Mouse (Mus musculus) c-Kit-positive CD71-negative TER-119-negative erythroid progenitor cells, embryonic 14.5 days (primary cell): ENCODE results near the gene Rtn4rl1.

Experiments
- DNase-seq: peaks from one replicate; pipeline ENCODE4 v3.0.0-alpha.2; 2013; ENCODE audit warnings: low read depth

The Rtn4rl1 gene

DNA sequence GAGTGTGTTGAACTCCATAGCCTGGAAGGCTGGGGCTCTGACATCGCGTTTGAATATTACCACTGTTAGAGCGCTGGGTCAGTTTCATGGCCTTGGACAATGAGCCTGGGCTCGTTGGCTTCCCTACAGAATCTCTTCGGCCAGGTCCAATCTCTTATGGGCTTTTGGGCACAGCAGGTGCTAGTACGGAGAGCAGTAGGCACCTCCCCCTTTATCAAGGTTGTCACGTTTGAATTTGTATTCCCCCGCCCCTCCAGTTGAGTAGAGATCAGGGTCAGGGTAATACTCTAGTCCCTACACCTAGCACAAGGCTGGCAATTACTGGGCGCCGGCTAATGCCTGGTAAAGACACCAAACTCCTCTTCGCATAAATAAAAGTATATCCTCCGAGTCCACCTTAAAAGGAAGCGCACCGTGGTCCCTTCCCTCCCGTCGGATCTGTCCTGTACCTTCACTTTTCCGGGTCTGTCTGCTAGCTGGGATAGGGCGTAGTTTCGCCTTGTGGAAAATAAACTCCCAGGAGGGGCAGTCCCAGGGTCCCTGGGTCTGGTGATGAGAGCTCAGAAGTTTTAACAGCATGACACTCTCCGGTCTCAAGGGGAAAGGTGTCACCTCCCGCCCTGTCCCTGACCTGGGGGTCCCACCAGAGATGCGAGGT lies 3.7 kb upstream of the Rtn4rl1 start:
- no peak for DNase-seq

DNA sequence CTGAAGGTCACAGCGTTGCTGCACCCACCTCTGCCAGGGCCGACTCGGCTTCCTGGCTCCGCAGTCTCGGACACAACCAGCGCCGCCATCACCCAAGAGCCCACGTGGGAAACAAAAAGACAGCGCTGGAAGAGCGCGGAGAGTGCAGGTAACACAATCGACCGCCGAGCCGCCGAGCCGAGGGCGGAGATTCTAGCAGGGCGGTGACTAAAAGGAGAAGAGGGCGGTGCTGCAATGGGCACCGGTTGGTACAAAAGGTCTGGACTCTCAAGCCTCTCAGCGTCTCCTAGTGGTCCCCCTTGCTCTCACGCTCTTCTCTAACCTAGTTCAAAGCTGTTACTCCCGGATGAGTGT lies 3.2 kb upstream of the Rtn4rl1 start:
- DNase-seq, result peak; percentile 89

DNA sequence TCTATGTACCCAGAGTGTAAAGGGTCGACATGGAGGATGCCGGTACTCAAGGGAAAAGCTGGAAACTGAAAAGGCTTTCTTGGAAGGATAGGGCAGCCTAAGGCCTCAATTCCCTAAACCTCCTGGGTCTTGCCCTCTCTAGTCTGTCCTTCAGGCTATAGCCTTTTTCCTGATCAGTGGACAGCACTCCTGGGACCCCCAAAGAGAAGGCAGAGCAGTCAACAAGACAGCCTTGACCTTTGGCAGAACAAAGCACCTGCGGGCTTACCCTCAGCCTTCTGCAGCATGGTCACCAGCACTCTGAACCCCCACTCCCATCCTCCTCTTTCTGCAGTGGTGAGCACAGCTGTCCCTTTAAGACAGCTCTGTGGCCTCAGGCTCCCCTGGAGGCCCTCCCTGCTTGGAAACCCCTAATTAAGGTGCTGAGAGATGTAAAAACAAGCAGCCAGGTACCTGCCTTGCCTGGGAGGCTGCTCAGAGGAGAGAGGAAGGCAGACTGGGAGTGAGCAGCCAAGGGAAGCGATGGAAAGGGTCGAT lies 2.6 kb upstream of the Rtn4rl1 start, which contains the start of gene Dph1:
Dph1 (minus strand) TSS at position 337 of the 537 bp plus-strand sequence.
- DNase-seq, result no peak

DNA sequence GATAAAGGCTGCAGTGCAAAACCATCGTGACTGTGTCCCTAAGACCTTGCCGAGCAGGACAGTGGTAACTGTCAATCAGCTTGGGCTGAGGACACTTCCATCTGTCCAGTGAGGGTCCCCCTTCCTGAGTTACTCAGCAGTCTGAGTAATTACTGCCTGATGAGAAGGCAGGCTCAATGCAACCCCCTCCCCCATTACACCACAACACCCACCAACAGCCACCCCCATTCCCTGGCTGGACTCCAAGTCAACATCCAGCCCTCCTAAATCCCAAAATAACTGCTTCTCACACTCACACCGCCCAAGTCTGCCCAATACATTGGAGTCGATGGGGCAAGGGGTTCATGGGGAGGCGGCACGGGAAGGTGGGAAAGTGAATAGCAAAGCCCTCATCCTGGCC lies 1.7 kb upstream of the Rtn4rl1 start:
- no peak for DNase-seq

DNA sequence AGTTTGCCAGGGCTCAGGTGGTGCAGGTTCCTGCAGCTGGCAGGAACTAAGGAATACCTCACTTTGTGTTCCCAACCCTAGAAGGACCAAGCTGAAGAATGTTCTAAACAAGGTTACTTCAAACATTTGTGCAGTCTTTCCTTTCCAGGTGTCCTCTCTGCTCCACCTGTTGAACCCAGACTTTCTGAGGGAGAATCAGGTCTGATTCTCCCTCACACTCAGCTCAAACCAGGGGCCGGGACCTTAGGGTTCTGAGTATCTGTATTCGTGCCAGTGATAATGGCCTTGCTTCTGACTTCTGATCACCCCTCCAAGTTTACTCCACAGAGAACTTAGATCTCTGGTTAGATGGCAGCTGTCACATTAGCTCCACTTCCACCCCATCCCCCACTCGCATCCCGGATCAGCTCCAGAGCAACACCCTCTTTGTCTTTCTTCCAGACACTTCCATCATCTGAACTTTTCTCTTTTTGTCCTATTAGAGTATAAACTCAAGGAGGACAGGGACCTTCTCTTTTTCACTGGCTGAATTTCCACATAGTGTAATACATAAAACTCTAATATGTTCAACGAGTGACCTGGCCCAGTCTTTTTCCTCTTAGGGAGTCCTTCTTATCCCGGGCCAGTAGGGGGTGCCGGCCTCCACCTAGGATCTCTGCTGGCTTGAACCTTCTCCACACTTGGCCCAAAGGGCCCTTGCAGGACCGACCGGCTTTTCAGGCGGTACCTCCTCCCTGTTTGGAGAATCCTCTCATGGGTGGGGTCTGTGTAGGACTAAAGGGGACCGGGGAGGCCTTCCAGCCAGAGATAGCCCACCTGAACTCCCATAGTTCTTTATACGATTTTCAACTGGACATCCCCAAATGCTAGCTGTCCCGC lies 1.0 kb upstream of the Rtn4rl1 start:
- peak; percentile 74 for DNase-seq

DNA sequence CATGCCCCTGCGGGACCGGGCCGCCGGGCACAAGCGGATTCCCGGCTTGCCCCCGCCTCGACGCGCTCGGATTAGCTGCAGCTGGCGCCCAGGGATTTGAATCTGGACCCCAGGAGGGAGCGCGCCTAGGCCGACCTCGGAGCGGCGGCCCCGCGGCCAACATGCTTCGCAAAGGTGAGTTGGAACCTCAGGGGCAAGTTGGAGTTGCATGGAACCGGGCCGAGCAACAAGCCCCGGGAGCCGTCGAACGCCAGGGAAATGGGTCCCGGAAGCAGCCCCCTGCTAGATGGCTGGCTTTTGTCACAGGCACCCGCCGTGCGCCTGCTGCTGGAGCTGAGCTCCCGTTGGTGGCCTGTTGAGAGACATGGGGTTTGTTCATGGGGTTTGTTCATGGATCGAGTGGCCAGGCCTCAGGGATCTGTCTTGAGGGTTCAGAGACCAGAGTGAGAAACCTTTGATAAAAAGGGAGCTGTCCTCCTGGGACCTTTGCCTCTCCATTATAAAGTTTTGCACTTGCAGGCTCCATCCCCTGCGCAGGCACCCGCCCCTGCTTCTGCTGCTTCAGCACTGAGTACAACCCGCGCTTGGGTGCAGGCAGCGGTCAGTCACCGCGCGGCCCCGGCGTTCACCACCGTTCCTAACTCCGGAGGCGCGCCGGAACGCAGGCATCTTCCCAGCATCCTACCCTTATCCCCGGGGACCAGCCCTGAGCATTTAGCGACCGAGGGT lies 702 bp downstream of the Rtn4rl1 start:
- DNase-seq, result no peak

DNA sequence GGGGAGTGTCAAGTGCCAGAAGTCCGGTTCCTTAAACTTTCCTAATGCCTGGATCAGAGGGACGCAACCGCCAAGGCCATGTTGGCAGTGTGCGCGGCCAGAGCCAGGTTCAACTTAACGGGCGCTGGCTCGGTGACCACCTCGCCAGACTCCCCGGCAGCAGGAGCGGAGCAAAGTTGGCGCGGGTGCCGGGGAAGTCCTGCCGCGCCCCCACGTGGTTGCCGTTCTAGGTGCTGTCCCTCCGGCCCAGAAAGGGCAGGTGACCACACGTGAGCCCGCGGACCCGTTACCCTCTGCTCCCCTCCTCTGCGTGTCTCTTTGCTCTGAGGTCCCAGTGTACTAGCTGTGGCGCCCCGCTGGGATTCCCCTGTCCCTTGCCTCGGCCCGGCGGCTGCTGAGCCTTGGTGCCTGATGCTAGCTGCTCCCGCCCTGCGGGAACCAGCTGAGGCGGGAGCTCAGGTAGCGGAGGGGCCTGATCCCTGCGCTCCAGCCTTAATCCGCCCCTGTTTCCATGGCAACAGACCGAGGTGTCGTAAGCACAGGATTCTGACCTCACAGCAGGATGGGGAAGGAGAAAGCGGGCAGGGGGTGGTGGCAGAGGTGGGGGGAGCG lies 1.4 kb downstream of the Rtn4rl1 start:
- no peak for DNase-seq

DNA sequence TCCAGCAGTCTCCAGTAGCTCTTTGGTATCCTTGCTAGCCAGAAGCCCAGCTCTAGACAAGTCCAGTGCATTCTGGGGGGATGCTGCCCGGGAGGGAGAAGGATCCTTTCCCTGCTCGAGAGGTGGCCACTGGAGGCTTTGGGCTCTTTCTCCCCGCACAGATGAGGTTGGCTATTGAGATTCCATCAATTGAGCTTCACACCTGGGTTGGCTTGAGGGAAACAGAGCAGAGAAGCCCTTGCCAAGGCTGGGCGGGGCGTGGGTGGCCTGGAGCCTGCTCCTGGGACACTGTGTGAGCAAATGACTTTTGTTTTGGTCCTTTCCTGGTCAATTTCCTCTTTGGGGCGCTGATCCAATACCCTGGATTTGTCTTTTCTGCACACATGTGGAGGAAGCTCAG lies 2.5 kb downstream of the Rtn4rl1 start:
- no peak for DNase-seq

DNA sequence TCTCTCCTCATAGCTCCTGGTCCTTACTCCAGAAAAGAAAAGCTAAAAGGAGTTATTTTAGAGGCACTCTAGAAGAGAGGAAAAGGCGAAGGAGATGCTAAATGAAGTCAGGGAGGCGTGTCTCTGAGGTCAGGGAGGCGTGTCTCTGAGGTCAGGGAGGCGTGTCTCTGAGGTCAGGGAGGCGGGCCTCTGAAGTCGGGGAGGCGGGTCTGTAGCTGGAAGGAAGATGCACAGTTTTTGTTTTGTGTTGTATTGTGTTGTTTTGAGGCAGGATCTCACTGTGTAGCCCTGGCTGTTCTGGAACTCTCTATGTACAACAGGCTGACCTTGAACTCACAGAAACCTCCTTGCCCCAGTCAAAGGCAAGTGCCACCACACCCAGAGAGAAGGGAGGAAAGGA lies 4.4 kb downstream of the Rtn4rl1 start:
- DNase-seq, result no peak

DNA sequence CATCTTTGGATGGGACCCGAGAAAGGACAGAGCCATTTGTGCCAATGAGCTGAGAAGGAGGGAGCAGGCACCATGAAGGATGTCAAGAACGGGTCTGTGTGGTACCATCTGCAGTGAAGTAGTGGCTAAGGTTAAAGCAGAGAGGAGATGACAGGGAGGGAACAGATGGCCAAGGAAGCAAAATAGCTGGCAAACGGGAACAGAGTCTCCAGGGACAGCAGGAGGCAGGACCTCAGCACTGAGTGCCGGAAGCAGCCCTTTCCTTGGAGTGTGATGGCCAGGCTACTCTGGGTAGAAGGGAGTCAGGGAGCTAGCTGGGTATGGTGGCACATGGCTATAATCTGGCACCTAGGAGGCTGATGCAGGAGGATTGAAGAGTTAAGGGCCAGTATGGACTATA lies 5.2 kb downstream of the Rtn4rl1 start:
- no peak for DNase-seq

DNA sequence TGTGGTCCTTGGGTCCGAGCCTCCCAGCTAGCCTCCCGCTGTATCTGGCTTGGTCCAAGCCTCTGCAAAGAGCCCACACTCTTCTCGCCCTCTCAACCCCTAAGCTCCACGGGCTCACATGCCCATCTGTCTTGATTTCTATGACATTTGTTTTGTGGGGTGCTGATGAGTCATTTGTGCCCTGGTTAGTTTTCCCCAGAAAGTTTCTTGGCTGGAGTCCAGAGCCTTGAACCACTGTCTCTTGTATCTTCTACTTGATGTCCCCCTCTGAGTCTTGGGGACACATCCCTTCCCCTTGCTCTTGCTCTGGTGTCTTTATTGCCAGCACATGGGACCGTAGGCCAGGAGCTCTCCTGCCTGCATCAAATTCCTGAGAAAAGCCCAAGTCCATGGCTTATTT lies 6.4 kb downstream of the Rtn4rl1 start:
- no peak for DNase-seq

DNA sequence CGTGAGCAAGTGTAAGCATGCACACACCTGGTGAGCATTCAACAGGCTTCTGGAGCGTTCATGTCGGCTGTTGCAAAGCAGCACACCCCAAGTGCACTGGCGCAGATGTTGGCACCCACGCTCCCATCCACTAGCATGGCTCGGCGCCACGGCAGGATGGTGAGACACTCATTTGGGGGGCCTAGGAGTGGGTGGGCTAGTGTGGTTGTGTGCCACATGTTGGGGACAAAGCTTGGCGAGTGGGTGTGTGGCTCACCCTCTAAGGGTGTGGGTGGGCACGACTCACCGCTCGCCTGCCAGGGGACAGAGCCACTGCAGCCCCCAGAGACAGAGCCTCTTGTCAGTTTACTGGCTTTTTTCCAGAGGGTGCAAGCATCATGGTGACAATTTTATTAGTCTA lies 7.4 kb downstream of the Rtn4rl1 start:
- no peak for DNase-seq

DNA sequence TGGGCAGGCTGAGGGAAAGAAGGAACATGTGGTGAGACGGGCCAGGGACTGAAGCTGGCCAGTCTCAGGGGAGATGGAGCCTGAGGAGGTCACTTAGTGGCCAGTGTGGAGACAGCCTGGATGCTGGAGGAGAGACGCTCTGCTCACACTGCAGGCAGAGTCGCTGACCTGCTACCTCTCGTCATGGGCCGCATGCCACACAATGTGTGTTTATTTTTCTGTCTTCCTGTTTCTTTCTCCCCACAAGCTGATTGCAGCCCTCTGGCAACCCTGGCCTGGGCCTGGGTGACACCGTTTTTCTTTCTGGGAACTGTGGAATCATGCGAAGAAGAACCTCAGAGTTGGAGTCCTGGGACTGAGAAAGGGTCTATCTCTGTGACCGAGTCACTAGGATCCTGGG lies 8.1 kb downstream of the Rtn4rl1 start:
- no peak for DNase-seq

DNA sequence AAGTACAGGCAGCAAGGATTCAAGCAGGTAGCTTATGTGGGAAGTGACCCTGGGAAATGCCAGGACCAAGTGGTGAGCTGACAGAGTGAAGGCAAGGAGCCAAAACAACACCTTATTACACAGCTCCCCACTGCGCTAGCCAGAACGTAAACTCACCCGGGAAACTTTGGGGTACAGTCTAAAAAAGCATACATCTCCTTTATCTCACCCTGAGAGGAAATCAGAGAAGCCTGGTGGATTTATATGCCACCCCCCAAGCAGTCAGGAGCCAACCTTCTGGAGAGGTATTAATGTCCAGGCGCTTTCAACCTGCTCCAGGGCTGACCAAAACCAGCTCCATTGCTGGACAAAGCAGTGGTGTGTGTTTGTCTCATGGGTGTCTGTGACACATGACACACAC lies 10.3 kb downstream of the Rtn4rl1 start:
- DNase-seq, result no peak

DNA sequence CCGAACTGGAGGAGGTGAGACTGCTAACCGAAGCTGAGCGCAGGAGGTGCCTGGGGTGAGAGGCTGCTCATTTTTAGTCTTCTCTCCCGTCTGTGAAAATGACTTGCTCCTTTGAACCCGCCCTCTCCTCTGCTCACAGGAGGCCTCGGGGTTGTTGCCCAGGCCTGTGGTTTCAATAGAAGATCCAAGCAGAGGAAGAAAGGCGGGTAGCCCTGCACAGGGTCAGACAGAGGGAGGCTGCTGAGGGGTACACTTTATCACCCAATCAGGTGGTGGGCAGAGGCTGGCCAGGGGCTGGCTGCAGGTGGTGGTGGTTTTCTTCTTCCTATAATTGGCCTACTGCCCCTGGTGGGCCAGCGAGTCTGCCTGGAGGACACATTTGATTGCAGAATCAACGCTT lies 10.9 kb downstream of the Rtn4rl1 start:
- DNase-seq, result no peak

DNA sequence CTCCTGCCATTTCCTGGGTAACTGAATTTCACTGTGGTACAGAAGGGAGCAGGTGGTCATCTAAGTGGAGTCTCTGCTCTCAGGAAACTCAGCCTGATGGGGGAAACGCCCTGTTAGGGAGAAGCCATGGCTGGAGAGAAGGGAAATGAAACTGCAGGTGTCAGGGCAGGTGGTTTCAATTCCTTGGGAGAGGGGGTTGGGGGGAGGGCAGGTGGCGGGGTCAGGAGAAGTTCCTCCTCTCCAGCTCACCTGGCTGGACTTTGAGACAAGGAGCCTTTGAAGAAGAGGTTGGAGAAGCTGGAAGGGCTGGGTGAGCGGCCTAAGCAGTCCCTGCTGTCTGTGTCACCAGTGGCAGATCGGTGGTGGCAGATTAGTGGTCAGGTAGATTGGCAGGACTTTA lies 12.8 kb downstream of the Rtn4rl1 start:
- DNase-seq, result no peak

DNA sequence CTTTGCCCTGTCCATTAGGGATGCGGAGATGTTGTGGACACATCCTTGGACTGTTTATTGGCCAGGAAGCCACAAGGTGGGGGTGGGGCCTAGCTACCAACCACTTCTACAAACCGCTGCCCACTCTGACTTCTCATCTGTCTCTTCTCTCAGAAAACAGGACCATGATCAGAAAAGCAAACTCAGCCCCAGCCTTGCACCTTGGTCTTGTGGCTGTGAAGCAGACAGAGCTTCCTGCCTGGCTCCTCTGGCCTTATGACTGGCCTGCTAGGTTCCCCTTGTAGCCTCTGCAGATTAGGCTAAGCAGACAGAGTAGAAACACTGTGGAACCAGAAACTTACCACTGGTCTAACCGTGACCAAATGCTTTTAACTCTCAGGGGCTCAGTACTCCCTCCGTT lies 15.8 kb downstream of the Rtn4rl1 start:
- no peak for DNase-seq

DNA sequence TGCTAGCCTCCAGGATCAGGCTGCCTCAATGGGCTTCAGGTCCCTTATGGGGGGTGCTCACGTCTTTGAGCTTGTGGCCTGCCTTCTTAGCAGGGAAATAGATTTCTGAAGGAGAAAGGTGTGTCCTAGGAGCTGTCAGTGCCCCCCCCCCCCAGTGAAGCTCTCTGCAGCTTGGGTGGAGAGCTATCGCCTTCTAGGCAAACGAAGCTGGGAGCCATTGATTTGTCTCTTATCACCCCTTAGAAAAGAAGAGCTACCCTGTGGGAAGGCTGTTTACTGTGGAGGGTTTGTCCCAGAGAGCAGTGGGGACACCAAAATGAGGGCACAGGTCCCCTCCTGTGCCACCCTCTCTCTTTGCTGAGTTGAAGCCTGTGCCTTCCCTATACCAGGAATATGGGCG lies 16.5 kb downstream of the Rtn4rl1 start:
- no peak for DNase-seq

DNA sequence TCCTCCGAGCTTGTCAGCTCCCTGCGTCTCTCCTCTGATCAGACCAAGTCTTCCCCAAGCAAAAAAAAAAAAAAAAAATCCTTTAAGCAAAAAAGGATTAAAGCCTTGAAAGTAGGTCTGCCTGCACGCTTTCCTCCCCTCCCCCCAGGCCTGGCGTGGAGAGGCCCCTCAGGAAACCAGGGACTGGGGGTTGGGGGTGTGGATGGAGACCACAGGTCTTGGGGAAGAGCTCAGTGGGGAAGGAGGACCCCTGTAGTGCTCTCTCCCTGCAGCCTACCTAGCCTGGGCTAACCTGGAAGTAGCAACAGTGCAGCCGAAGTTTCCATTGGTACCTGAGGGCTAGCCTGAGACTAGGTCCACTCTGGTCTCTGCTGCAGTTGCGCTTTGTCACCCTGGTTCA lies 17.2 kb downstream of the Rtn4rl1 start:
- DNase-seq, result no peak

DNA sequence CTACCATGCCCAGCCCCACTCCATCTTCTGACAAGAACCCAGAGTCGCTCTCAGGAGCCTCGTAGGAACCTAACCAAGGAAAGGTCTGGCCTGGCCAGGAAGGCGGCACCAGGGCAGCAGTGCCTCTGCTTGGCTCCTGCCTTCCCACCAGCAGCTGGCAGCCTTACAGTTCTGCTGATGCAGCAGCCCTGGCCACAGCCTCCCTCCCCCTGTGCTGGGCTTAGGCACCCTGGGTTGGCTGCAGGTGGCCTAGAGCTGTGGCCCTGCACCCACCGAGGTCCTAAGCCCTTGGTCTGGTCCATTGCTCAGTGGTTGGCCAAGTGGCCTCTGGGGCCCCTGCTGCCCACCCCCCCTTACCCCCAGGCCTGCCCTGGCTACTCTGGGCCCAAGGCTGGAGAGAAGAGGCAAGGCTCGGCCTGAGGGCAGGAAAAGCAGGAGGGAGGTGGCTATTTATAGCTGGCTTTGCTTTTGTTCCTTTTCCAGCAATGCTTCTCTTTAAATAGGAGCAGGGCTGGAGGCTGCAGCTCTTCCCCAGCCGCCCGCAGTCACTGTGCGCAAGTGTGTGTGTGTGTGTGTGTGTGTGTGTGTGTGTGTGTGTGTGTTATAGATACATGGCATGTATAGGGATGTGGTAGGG lies 18.6 kb downstream of the Rtn4rl1 start:
- no peak for DNase-seq

DNA sequence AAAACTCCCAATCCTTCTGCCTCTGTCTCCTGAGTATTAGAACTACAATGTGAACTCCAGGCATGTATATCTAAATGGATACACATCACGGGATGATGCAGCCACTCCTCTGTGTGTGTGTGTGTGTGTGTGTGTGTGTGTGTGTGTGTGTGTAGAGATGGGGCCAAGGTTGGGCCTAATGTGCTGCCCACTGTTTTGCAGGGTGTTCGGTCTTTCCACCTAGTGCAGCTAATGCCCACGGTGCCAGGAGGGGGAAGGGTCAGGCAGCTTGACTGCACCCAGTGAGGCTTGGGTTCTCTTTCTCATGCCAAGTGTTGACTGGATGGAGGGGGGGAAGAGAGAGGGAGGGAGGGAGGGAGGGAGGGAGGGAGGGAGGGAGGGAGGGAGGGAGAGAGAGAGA lies 19.3 kb downstream of the Rtn4rl1 start:
- DNase-seq, result no peak
